Mouse (Mus musculus): ENCODE measurements around the gene Eomes.

Eomes gene

GRCm38 (mm10) chr9:118477961-118478360 is at the start of gene Eomes:
TSS of gene Eomes (plus strand) at chr9:118478212.
- DNase-seq (ENCODE audit: low read depth) = no peak

- DNase-seq (ENCODE audit: low read depth) = no peak
Measured at GRCm38 (mm10) chr9:118444809-118445208, 33.2 kb upstream of the Eomes start.

GRCm38 (mm10) chr9:118449336-118449735 is 28.7 kb upstream of the Eomes start:
- no peak for DNase-seq (ENCODE audit: low read depth)

- peak; percentile 17 for DNase-seq (ENCODE audit: low read depth)
Measured at GRCm38 (mm10) chr9:118453427-118453826, 24.6 kb upstream of the Eomes start.

GRCm38 (mm10) chr9:118455188-118455845 is 22.7 kb upstream of the Eomes start:
- DNase-seq (ENCODE audit: low read depth) = no peak

- no peak for DNase-seq (ENCODE audit: low read depth)
Measured at GRCm38 (mm10) chr9:118456405-118456804, 21.6 kb upstream of the Eomes start.

GRCm38 (mm10) chr9:118458039-118458438 is 20.0 kb upstream of the Eomes start:
- no peak for DNase-seq (ENCODE audit: low read depth)

DNA sequence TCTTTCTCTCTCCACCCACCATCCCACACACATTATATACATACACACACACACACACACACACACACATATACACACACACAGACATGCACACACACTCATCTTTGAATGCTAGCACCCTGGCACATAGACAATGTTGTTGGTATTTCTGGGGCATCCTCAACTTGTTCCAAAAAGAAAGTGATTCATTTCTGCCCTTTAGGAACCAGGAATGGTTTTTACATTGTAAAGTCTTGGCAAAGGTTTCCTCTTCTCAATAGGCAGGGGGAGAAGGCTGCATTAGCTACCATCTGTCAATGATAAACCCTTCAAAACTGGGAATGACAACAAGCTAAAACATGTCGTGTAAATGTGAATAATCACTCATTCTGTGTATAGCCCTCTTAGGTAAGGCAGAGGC is 14.0 kb upstream of the Eomes start:
- DNase-seq (ENCODE audit: low read depth) = no peak

GRCm38 (mm10) chr9:118468301-118468700 is 9.7 kb upstream of the Eomes start:
- DNase-seq (ENCODE audit: low read depth) = no peak

GRCm38 (mm10) chr9:118469272-118469671 is 8.7 kb upstream of the Eomes start:
- DNase-seq (ENCODE audit: low read depth) = no peak

DNA sequence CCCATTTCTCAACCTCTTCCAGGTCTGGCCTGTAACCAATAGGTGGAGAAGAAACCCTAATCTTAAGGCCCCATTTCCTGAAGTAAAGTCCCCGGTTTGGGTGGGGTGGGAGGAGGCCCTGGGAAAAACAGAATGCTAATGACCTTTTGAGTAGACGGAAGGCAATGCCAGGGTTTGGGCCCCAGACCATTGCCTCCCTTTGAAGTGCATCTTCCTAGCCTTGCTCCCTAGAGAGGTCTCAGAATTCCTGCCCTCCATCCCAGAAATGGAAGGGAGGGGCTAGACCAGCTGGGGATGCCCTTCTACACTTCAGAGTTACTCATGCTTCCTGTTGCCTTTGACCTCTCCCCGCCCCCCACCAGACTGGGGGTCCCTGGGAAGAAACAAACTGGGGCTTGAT is 6.7 kb upstream of the Eomes start:
- no peak for DNase-seq (ENCODE audit: low read depth)

DNA sequence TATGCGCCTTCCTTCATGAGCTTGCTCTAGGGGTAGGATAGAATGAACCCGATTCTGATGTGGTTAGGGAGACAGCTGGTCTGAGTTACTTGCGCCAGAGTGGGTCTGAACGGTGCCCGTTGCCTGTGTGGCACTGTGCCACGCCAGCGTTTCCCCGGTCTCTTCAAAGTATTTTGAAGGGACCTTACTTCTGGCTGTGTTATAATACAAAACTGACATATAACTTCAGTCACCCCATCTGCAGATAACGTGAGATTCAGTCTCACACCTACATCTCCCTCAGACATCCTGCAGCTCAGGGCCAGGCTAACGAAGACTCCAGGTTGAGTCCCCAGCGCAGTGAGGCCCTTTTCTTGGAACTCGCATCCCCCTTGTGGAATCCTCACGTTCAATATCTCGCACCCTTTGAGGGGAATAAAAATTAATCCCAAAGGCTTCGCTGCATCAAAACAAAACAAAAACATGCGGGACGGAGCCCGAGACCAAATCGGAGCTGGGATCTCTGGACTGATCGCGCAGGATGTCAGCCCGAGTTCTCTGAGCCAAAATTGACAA is 1.7 kb upstream of the Eomes start:
- DNase-seq (ENCODE audit: low read depth) = no peak

- DNase-seq (ENCODE audit: low read depth) = no peak
Measured at GRCm38 (mm10) chr9:118476766-118477271, 1.2 kb upstream of the Eomes start.

DNA sequence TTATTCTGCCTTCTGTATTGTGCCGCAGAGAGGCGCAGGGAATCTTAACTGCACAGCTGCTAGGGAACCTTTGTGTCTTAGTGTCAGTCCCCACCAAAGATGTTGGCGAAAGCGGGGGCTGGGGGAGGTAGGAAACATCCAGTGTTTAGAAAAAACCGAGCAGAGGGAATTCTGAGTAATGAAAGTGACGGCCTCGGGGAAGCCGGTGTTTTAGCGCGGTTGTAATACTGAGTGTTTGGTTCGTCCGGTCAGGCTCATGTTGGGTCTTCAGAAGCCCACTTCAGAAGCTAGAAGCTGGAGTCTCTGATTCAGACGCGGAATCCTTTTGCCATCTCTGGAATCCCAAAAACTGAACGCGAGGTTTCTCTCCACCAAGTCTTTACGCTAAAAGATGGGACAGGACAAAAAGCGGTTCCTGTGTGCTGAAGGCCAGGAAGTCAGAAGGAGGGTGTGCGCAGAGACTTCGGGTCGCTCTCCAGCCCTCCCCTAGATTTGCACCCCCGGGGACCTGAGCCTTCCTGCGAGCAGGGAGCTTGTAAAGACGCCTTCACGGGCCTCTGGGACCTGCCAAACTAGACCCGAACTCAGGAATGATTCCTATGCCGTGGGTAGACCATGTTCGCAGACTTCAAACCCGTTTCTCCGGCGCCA is 606 bp upstream of the Eomes start:
- no peak for DNase-seq (ENCODE audit: low read depth)

DNA sequence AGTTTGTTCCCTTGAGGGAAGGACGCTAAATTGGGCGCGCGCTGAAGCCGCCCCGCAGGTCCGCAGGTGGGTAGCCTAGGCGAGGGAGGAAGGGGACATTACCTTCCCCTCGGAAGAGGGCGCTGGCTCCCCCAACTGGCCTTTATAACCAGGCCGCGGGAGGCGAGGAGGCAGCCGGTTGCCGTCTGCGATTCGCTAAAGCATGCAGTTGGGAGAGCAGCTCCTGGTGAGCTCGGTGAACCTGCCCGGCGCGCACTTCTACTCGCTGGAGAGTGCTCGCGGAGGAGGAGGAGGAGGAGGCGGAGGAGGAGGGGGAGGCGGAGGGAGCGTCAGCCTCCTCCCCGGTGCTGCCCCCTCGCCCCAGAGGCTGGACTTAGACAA is 436 bp downstream of the Eomes start:
- no peak for DNase-seq (ENCODE audit: low read depth)

- DNase-seq (ENCODE audit: low read depth) = no peak
Measured at GRCm38 (mm10) chr9:118478839-118479507, 961 bp downstream of the Eomes start.

DNA sequence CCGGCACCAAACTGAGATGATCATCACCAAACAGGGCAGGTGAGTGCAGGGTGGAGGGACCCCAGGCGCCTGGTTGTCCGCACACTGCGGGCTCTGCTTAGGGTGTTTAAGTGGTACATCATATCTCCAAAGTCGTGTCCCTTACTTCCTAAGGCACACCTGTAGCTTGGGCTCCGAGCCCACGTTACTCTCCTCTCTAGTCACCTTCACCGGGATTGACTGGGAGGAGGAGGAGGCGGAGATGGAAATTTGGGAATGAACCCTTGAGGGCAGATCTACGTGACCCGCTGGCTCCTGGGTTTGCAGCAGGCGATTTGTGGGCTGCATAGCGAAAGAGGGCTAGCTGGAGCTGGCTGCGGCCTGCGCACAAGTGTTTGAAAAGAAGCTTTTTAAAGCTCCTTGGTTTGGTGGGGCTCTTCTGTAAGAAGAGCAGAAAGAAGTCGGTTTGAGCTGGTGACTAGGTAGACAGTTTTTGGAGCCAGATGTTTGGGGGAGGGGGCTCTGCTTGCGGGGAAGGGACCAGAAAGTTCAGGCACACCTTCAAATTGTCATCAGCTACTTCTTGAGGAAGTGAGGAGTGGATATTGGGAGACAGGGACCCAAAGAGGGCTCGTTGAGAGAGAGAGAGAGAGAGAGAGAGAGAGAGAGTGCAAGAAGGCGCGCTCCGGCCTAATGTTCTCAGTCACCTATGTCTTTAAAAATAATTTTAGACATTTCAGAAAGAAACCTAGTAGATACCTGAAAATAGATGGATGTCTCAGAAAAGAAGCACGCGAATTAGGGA is 1.7 kb downstream of the Eomes start:
- no peak for DNase-seq (ENCODE audit: low read depth)

- DNase-seq (ENCODE audit: low read depth) = no peak
Measured at GRCm38 (mm10) chr9:118480292-118480690, 2.3 kb downstream of the Eomes start.

DNA sequence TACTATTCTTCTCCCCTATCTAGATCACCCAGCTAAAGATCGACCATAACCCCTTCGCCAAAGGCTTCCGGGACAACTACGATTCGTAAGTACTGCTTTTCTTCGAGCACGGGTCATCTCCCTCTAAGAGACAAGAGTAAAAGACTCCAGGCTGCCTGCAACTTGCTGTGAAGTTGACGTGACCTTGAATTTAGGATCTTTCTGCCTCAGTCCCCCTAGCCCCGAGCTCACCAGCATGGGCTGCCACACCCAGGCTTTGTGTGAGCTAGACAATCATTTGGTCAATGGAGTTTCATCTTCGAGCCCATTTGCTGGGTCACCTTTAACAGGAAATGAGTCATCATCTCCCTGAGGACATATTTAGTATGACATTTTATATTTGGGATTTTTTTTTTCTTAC is 4.2 kb downstream of the Eomes start:
- peak; percentile 31 for DNase-seq (ENCODE audit: low read depth)

GRCm38 (mm10) chr9:118486361-118487095 is 8.5 kb downstream of the Eomes start:
- no peak for DNase-seq (ENCODE audit: low read depth)

DNA sequence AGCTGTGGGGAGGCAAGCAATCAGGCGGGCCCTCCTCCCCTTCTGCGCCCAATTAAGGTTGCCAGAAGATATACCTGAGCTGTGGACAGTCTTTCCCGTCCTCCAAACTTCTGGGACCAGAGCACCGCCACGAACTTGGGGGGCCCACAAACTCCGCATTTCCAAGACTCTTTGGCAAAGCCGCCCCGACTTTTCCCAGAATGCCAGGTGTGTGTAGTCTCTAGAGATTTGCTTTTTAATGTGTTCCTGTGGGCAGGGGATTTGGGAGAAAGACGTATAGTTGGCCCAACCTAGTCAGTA is 9.0 kb downstream of the Eomes start:
- no peak for DNase-seq (ENCODE audit: low read depth)

DNA sequence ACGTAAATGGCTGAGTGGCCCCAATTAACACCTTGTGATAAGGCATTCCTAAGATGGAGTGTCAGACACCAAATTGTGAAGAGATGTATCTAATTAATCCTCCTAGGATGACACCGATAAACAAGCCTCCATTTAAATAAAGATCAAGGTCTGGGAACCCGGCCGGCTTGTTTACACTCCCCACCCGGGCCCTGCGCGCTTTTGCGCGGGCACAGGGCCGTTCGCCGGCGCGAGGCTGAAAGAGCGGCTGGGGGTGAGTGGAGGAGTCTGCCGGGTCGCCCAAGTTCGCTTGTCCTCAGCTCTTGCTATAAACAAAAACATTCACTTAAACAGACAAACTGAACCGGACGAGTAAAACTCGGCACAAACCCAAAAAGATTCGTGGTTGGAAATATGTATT is 9.6 kb downstream of the Eomes start:
- DNase-seq (ENCODE audit: low read depth) = peak; percentile 46

Measured in 416B (cell line).